Mouse (Mus musculus) cerebellum, adult (tissue): ENCODE measurements around the gene 9530053A07Rik.

Experiments
- ATAC-seq: cut with Nextera tagmentation; 2 replicates; pipeline ENCODE4 v1.9.2; 2017; ENCODE audit warnings: mild to moderate bottlenecking, moderate library complexity, mixed read lengths; ENCODE audit not compliant: insufficient number of reproducible peaks, low FRiP score, low TSS enrichment

9530053A07Rik gene

GRCm38 (mm10) chr7:28169489-28170422, 40.5 kb downstream of the 9530053A07Rik start, which contains the start of gene Fbl:
Gene Fbl, plus strand, starts transcription at chr7:28169710.
- peak; percentile 77; the same call in 1 of the 2 replicates for ATAC-seq

- no peak for ATAC-seq
Measured at GRCm38 (mm10) chr7:28175358-28175757, 46.1 kb downstream of the 9530053A07Rik start.

GRCm38 (mm10) chr7:28179228-28179627, 50.0 kb downstream of the 9530053A07Rik start, which contains the start of gene Dyrk1b:
Gene Dyrk1b, plus strand, starts transcription at chr7:28179469.
- peak; percentile 74 for ATAC-seq

- peak; percentile 89 for ATAC-seq
Measured at GRCm38 (mm10) chr7:28179741-28180377, 50.6 kb downstream of the 9530053A07Rik start.

- no peak for ATAC-seq
Measured at GRCm38 (mm10) chr7:28180890-28181289, 51.6 kb downstream of the 9530053A07Rik start.

GRCm38 (mm10) chr7:28181376-28181775, 52.1 kb downstream of the 9530053A07Rik start:
- ATAC-seq: no peak

DNA sequence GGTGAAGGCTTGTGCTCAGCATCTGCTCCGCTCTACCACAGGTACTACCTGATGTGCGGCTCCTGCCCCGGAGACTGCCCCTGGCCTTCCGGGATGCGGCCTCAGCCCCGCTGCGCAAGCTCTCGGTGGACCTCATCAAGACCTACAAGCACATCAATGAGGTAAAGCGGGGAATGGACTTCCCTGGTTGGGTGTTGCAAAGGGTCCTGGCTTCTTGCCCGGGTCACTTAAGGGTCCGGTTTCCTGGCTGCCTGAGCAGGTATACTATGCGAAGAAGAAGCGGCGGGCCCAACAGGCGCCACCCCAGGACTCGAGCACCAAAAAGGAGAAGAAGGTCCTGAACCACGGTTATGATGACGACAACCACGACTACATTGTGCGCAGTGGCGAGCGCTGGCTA, 53.1 kb downstream of the 9530053A07Rik start:
- ATAC-seq: no peak

DNA sequence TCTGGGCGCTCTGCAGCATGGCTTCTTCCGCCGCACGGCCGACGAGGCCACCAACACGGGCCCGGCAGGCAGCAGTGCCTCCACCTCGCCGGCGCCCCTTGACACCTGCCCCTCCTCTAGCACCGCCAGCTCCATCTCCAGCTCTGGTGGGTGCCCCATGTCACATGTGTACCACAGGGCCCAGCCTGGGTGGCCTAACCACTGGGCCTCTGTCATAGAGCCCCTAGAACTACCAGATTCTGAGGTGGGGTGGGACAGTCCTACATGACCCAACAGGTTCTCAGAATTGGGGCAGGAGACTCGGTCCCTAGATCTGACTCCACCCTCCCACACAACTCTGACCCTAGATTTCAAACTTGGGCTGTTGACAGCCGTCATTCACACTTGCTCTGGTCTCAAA, 56.6 kb downstream of the 9530053A07Rik start:
- no peak for ATAC-seq

DNA sequence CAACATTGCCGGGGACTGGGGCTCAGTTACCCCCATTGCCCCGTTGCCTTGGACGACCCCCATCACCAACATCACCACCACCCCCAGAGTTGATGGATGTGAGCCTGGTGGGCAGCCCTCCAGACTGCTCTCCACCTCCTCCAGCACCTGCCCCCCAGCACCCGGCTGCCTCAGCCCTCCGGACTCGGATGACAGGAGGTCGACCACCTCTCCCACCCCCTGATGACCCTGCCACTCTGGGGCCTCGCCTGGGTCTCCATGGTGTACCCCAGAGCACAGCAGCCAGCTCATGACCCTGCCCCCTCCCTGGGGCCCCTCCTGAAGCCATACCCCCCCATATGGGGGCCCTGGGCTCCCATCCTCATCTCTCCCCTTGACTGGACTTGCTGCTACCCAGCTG, 57.4 kb downstream of the 9530053A07Rik start:
- ATAC-seq: no peak

DNA sequence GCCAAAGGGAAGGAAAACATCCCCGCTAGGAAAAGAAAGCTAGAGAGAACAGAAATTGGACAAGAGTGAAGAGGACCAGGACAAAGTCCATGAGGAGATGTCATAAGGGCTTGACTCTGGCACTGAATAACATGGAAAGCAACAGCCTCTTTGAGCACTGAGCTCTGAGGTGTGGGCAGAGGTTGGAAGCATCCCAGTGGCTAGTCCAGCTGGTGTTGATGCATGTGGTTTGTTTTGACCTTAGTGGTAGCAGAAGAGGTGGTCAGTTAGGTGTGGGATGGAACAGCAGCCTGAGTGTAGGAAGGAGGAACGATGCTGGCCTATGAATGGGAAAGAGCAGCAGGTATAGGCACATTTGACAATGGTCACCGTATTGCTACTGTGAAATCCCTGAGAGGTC, 62.2 kb downstream of the 9530053A07Rik start:
- no peak for ATAC-seq

DNA sequence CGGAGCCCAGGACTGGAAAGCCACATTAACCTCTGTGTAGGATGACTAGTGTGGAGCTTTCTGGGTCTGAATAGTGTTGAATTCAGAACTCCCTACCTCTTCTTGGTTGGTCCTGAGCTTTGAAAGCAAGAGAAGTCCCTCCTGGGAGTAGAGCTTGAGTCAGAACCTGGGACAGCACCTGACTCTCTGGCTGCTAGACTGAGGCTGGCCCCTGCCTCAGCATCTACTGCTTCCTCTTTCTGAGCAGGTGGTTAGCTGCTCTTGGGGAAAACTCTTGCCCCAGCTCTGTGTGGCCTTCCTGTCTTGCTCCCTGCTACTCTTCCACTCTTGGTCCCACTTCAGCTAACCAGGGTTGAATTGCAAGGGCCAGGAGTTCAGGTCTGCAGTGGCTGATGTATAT, 62.6 kb downstream of the 9530053A07Rik start:
- no peak for ATAC-seq

- ATAC-seq: no peak
Measured at GRCm38 (mm10) chr7:28195414-28196098, 66.3 kb downstream of the 9530053A07Rik start.

- no peak for ATAC-seq
Measured at GRCm38 (mm10) chr7:28196528-28196927, 67.3 kb downstream of the 9530053A07Rik start.

DNA sequence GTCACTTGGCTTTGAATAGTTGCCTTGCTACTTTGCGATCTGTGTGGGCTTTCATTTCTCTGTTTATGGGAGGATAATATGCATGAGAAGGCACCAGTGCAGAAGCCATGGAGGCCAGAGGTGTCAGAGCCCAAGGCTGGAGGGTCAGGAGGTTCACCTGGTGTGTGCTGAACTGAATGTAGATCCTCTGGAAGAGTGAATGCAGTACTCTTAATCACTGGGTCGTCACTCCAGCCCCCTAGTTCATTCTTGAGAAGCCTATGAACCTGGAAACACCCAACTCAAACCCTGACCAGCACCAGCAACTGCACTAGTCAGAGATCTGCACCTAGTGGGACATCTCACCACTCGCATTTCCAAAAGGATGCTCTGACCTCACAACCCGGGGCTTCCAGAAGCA, 69.8 kb downstream of the 9530053A07Rik start:
- no peak for ATAC-seq

DNA sequence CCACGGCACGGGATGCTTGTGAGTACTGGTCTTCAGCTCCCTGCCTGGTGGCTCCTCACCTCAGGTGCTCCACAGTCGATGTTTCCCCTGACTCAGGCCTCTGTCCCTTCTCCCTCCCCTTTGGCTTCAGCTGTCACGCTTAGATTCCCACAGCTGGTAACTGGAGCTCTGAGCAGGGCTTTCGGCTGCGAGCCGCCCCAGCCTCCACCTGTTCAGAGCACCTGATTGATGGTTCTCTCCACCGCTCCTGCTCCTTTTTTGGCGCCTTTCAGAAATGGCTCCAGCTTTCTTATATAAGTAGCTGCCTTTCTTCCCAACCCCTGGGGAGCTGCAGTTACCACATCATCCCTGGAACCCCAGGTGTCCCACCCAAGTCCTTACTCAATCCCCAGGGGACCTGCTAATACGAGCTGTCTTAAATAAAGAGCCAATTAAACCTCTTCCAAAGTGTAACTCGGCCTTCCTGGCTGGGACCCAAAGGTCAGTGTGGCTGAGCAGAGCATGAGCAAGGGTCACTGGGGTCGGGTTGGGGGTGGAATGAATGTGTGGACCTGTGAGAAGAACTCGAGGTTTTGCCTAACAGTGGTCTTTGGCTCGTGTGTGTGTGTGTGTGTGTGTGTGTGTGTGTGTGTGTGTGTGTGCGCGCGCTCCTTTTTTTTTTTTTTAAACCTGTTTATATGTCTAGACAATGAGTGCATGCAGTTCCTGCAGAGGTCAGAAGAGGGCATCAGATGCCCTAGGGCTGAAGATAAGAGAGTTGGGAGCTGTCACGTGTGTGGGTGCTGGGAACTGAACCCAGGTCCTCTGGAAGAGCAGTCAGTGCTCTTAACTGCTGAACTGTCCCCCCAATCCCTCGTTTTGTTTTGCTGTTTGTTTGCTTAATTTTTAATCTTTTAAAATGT, 74.2 kb downstream of the 9530053A07Rik start:
- no peak for ATAC-seq

DNA sequence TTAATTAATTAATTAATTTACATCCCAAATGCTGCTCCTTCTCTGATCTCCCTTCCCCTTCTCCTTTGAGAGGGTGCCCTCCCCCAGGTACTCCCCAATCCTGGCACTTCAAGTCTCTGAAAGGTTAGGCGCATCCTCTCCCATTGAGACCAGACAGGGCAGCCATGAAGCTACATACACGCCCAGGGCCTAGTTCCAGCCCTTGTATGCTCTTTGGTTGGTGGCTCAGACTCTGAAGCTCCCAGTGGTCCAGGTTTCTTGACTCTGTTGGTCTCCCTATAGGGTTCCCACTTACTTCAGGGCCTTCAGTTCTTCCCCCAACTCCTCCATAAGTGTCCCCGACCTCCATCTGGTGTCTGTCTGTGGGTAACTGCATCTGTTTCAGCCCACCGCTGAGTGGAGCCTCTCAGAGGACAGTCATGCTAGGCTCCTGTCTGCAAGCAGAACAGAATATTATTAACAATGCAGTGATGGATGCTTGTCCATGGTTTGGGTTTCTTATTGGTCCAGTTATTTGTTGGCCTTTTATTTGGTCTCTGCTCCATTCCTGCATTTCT, 76.9 kb downstream of the 9530053A07Rik start:
- no peak for ATAC-seq

DNA sequence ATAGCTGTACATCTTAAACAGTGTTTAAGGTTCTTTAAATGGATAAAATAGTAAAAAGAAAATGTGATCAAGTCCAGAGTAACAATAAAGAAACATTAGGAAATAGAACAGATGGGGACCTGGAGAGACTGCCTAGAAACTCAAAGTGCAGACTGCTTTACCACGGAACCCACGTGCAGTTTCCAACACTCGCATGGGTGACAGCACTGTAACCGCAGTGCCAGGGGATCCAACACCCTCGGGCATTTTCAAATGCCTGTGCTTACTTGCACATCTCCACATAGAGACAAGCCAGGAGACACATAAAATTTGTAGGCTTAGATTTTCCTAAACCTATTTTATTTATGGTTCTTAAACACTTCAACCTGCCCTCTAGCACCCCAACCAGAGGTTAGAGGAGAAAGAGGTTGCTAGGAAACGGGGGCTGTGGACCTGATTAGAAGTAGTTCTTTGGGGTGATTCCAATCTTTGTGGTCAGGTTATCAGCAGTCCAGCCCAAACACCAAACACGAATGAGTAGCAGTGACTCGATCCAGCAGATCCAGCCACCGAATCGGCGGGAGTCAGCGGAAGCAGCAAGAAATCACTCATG, 79.2 kb downstream of the 9530053A07Rik start:
- ATAC-seq: no peak

DNA sequence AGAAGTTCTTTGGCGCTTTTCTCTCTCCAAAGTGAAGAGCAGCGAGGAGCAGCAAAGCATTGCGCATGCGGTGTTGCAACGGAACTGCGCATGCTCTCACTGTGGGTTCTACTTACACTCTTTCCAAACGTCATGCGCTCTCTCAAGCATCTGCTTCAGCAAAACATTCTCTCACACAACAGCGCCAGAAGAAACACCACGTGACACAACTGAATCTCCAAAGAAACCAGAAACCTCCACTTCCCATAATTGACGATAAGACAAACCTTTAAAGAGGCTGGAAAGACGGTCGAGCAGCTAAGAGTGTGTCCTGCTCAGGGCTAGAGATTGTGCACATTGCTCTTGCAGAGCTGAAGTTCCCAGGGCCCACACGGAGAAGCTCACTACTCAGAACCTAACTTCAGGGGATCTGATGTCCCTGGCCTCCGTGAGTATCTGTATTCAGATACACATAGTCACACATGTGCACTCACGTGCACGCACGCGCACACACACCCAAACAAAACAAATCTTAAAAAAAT, 79.8 kb downstream of the 9530053A07Rik start:
- no peak for ATAC-seq

- ATAC-seq: no peak
Measured at GRCm38 (mm10) chr7:28210731-28211130, 81.5 kb downstream of the 9530053A07Rik start.
